Mouse (Mus musculus) midbrain, embryonic 11.5 days (tissue): ENCODE results near the gene Ube2r2. TPM values are rescaled to one million over a fixed set of nuclear protein-coding genes. Genes with fewer than 3 reads are reported as not detected.
A peak's percentile ranks its signal among the peaks of the same experiment; 100 is the strongest.

Experiments
- ATAC-seq: fragments of 200-750 bp; cut with Nextera tagmentation; 2 replicates; pipeline ENCODE4 v1.8.0; 2017; ENCODE audit warnings: moderate TSS enrichment, moderate library complexity; ENCODE audit not compliant: low FRiP score
- DNase-seq: peaks from one replicate; pipeline ENCODE4 v3.0.0; 2015; ENCODE audit warnings: low spot score; ENCODE audit errors: missing footprints
- H3K27ac ChIP-seq: fragments of 300-500 bp; sonication (generic); 2 replicates; pipeline ENCODE4 v1.5.1; 2014; ENCODE audit warnings: low read depth, low read length
- H3K27me3 ChIP-seq: fragments of 300-500 bp; sonication (generic); 2 replicates; pipeline ENCODE4 v1.6.1; 2014; ENCODE audit warnings: mild to moderate bottlenecking, low read length, moderate library complexity, mixed read lengths; ENCODE audit not compliant: control insufficient read depth, insufficient read depth
- H3K36me3 ChIP-seq: fragments of 300-500 bp; sonication (generic); 2 replicates; pipeline ENCODE4 v1.6.1; 2014; ENCODE audit warnings: mild to moderate bottlenecking, low read length, moderate library complexity, mixed read lengths; ENCODE audit not compliant: control insufficient read depth, insufficient read depth
- H3K4me1 ChIP-seq: fragments of 300-500 bp; sonication (generic); 2 replicates; pipeline ENCODE4 v1.6.1; 2014; ENCODE audit warnings: low read length; ENCODE audit not compliant: control insufficient read depth, insufficient read depth
- H3K4me2 ChIP-seq: fragments of 300-500 bp; sonication (generic); 2 replicates; pipeline ENCODE4 v1.6.1; 2014; ENCODE audit warnings: mild to moderate bottlenecking, moderate library complexity
- H3K4me3 ChIP-seq: fragments of 300-500 bp; sonication (generic); 2 replicates; pipeline ENCODE4 v1.5.1; 2014; ENCODE audit warnings: low read depth, low read length
- H3K9ac ChIP-seq: fragments of 300-500 bp; sonication (generic); 2 replicates; pipeline ENCODE4 v1.6.1; 2014; ENCODE audit warnings: low read length
- H3K9me3 ChIP-seq: fragments of 300-500 bp; sonication (generic); 2 replicates; pipeline ENCODE4 v1.6.1; 2016; ENCODE audit warnings: low read length; ENCODE audit not compliant: control insufficient read depth
- WGBS: fragments of 180-500 bp; shearing (Covaris S2); extraction: QIAGEN DNeasy Blood & Tissue Kit; methylation state at CpG from one replicate; pipeline ENCODE4 v1.1.7; 2014; 5-methylcytosine and 5-hydroxymethylcytosine counted together
- polyA plus RNA-seq: library from polyadenylated mRNA; unstranded; fragments of >200 nt; fragmentation: Nextera tagmentation; extraction: Ambion mirVana; gene quantifications from 2 replicates; pipeline ENCODE4 v1.2.1, GENCODE M21; 2014

Gene Ube2r2
- polyA plus RNA-seq, 1 experiment from 2014 or later = 95.5 TPM

DNA sequence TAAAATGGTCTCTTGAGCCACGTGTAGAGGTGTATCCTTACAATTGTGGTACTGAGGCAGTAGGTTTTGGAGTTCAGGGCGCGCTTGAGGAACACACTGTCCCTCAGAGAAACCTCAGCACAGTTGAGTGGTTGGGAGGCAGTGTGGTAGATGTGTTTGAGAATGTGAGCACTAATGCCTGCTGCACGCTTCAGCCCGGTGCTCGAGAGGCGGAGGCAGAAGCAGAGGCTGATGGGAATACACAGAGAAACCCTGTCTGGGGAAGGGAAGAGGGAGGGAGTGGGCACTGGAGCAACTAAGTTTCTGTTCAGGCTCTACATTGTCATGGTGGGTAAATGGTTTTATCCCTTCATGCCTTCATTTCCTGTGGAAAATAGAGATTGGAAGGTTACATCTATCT is 15.6 kb downstream of the Ube2r2 start:
- H3K4me2 ChIP-seq = no peak overlapping the region
- no peaks in the 10 kb centered on the region for H3K4me1 ChIP-seq
- no peak overlapping the region for H3K9ac ChIP-seq
- H3K4me3 ChIP-seq = no peak overlapping the region
- H3K27ac ChIP-seq = no peak overlapping the region
- no peaks in the 10 kb centered on the region for H3K9me3 ChIP-seq
- WGBS = 92% methylated on average over 7 of the region's 7 CpGs
- ATAC-seq (no peak), DNase-seq (no peak)
- H3K36me3 ChIP-seq = no peaks in the 10 kb centered on the region
- no peaks in the 10 kb centered on the region for H3K27me3 ChIP-seq

DNA sequence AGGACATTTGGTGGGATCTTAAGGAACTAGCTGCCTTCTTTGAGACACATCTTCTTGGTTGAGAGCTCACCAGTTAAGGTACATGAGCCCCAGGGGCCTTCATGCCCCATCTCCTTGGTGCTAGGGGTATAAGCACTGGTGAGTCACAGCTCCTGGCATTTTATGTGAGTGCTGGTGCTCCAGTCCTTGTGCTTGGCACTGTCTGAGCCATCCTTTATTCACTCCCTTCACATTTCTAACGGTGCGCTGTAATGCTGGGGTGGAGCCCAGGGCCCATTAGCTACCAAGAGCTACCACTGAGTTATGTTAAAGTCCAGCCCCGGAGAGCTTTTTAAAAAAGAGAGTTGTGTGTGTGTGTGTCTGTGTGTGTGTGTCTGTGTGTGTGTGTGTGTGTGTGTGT is 17.6 kb downstream of the Ube2r2 start:
- Histone ChIP-seq H3K4me3 (no peak overlapping the region), H3K4me2 (no peak overlapping the region), H3K27me3 (no peaks in the 10 kb centered on the region), H3K4me1 (no peaks in the 10 kb centered on the region), H3K9ac (no peak overlapping the region), H3K27ac (no peak overlapping the region), H3K36me3 (no peaks in the 10 kb centered on the region), H3K9me3 (no peaks in the 10 kb centered on the region)
- WGBS = 96% methylated on average over 3 of the region's 3 CpGs
- DNase-seq (no peak), ATAC-seq (no peak)

DNA sequence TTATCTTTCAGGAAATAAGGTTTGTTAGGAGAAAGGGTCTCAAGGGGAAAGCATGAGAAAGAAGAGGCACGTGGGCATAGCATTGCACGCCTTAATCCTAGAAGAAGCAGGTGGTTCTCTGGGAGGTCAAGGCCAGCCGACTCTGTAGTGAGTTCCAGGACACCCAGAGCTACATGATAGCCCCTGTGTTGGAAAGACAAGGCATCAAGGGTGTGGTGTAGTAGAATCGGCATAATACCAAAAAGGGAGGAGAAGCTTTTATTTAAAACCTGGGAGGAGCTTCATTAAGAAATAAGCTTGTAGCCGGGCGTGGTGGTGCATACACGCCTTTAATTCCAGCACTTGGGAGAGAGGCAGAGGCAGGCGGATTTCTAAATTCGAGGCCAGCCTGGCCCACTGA is 21.4 kb downstream of the Ube2r2 start:
- WGBS = 93% methylated on average over 9 of the region's 9 CpGs
- Histone ChIP-seq H3K36me3 (no peaks in the 10 kb centered on the region), H3K27ac (no peak overlapping the region), H3K4me2 (no peak overlapping the region), H3K9me3 (no peaks in the 10 kb centered on the region), H3K27me3 (no peaks in the 10 kb centered on the region), H3K9ac (no peak overlapping the region), H3K4me3 (no peak overlapping the region), H3K4me1 (no peaks in the 10 kb centered on the region)
- DNase-seq (no peak), ATAC-seq (no peak)

DNA sequence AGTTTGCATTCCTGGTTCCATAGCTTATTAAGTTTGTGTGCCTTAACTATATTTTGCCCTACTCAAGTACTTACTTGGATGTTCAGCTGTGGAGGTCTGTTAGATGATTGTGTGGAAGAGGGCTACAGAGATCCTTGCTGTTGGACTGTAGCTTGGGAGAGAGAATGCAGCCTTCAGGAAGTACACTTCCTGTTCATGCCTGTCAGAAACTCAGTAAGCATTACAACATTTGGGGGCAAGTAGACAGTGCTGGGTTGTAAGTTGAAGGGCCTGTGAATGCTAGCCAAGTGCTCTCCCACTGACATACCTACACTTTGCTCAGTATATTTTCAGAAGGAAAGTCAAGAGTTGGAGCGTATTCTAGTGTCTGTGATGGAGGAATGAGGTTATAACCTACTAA is 22.7 kb downstream of the Ube2r2 start:
- Histone ChIP-seq H3K4me3 (no peak overlapping the region), H3K27ac (no peak overlapping the region), H3K27me3 (no peaks in the 10 kb centered on the region), H3K4me2 (no peak overlapping the region), H3K9ac (no peak overlapping the region), H3K36me3 (no peaks in the 10 kb centered on the region), H3K9me3 (no peaks in the 10 kb centered on the region), H3K4me1 (no peaks in the 10 kb centered on the region)
- no peak for DNase-seq
- 92% methylated on average over 1 of the region's 1 CpGs for WGBS
- no peak for ATAC-seq

DNA sequence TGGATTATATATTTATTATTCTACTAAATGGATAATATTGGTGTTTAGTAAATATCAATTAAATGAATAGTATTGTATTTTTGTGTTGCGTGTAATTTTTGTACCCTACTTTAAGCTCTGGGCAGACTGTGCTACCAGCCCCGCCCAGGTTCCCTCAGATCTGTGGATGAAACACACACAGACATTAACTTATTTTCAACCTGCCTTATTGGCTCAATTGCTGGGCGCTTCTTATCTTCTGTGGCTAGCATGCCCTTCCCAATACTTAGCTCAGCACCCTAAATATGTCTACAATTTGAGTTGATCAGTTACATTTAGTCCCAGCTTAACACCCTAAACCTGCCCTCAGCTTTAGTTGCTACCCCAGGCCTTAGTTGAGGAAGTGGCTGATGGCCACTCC is 25.7 kb downstream of the Ube2r2 start:
- H3K27ac ChIP-seq = no peak overlapping the region
- DNase-seq (no peak), ATAC-seq (no peak)
- no peak overlapping the region for H3K4me2 ChIP-seq
- H3K36me3 ChIP-seq = no peaks in the 10 kb centered on the region
- no peaks in the 10 kb centered on the region for H3K4me1 ChIP-seq
- WGBS = 94% methylated on average over 3 of the region's 3 CpGs
- no peak overlapping the region for H3K9ac ChIP-seq
- no peak overlapping the region for H3K4me3 ChIP-seq
- H3K27me3 ChIP-seq = no peaks in the 10 kb centered on the region
- H3K9me3 ChIP-seq = no peaks in the 10 kb centered on the region

DNA sequence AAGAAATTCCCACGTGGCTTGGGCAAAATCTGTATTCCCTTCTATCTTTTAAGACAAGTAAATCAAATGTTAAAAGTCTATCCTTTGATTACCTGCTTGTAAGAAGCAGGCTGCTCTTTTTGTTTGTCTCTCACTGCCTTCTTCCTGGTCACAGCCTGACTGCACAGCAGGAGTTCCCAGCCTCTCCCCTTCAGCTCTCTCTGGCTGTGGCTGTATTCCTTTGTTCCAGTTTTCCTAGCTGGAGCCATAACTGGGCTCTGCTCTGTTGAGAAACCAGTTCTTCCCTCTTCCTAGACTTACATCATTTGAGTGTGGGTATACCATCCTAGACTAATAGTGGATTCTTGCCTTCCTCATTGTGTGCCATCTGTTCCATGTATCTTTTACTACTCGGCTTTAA is 29.4 kb downstream of the Ube2r2 start:
- no peak overlapping the region for H3K9ac ChIP-seq
- 0 out of 2 replicates have a peak overlapping the region, but pooled peaks have one; percentile 31 for H3K27ac ChIP-seq
- no peaks in the 10 kb centered on the region for H3K9me3 ChIP-seq
- ATAC-seq = no peak
- 32% methylated on average over 2 of the region's 2 CpGs for WGBS
- DNase-seq = peak; percentile 90
- H3K4me1 ChIP-seq = no peaks in the 10 kb centered on the region
- H3K36me3 ChIP-seq = no peaks in the 10 kb centered on the region
- H3K4me3 ChIP-seq = no peak overlapping the region
- no peak overlapping the region for H3K4me2 ChIP-seq
- no peaks in the 10 kb centered on the region for H3K27me3 ChIP-seq

DNA sequence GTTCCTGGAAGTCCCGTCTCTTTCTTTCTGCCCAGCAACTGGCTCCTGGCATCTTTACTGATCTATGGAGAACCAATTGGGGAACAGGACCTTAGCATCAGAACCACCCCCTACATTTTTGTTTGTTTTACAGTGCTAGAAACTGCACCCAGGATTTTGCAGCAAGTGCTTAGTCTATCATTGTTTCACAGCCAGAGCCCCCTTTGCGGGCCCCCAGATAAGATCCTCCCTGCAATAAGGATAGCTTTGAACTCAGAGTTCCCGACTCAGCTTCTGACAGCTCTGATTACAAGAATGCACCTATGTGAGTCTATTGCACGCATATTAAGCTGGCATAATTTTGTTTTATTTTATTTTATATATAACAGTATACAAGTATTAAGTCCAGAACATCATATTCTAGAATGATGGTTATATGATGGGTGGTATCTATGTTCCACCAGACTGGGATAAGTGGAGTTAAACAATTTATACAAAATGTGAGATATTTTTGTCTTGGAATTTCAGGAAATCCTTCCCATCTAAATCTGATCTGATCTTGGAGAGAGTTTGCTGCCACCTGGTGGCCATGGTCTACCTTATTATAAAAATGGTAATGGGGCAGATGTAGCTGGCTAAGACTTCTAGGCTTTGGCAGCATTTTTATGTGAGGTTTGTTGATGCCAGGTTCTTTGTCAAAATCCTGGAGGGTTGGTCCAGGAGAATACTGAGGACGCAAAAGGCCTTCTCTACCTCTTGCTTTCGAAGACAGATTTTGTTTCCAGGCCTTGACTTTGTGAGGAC is 30.3 kb downstream of the Ube2r2 start:
- Histone ChIP-seq H3K4me1 (no peaks in the 10 kb centered on the region), H3K4me3 (no peak overlapping the region), H3K4me2 (no peak overlapping the region), H3K9ac (no peak overlapping the region), H3K36me3 (no peaks in the 10 kb centered on the region), H3K9me3 (no peaks in the 10 kb centered on the region), H3K27ac (no peak overlapping the region), H3K27me3 (no peaks in the 10 kb centered on the region)
- peak; percentile 97 for DNase-seq
- no peak for ATAC-seq
- 80% methylated on average over 6 of the region's 6 CpGs for WGBS

DNA sequence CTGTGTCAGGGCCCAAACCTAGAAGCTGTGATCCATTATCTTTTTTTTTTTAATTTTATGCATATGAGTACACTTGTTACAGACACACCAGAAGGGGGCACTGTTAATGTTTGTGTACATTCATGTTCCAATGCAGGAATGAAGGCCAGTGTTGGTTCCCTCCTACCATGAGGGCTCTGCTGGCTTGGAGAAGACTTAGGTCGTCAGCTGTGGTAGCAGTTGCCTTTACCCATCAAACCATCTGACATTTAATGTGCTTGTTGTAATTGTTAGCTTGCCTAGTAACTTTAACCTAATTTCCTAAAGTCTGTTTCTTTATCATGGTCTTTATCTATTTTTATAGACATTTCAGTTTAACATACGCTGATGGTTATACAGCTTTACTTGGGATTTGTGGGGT is 35.4 kb downstream of the Ube2r2 start:
- Histone ChIP-seq H3K4me1 (no peaks in the 10 kb centered on the region), H3K9ac (no peak overlapping the region), H3K9me3 (no peaks in the 10 kb centered on the region), H3K27me3 (no peaks in the 10 kb centered on the region), H3K36me3 (no peaks in the 10 kb centered on the region), H3K4me2 (no peak overlapping the region), H3K4me3 (no peak overlapping the region), H3K27ac (no peak overlapping the region)
- 90% methylated on average over 2 of the region's 2 CpGs for WGBS
- ATAC-seq (no peak), DNase-seq (no peak)

DNA sequence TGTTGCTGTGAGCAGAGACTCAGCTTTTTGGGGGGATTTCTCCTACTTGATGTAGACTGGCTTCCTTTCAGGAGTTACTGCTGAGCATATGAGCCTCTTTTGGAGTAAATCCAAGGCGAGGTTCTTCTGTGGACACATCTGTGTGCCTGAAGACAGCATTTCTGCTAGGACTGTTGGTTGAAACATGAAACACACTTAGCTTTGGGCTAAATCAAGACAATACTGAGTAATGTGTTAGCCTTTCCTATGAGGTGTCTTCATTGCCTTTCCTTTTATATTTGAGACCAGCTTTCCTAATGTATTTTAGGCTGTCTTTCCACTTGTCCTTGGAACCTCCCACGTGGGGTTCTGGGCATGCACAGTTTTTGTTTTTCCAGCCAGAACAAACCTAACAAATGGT is 39.1 kb downstream of the Ube2r2 start:
- H3K9me3 ChIP-seq = no peaks in the 10 kb centered on the region
- no peaks in the 10 kb centered on the region for H3K4me1 ChIP-seq
- H3K36me3 ChIP-seq = no peaks in the 10 kb centered on the region
- 71% methylated on average over 2 of the region's 2 CpGs for WGBS
- DNase-seq (peak; percentile 41), ATAC-seq (no peak)
- no peak overlapping the region for H3K9ac ChIP-seq
- H3K4me3 ChIP-seq = no peak overlapping the region
- H3K27ac ChIP-seq = no peak overlapping the region
- H3K4me2 ChIP-seq = no peak overlapping the region
- no peaks in the 10 kb centered on the region for H3K27me3 ChIP-seq
